Mouse (Mus musculus) ovary, adult 18-20 months (tissue): ENCODE measurements around the gene Mesd.
"Not testable (repeated sequence)": the region's sequence is repeated elsewhere in the genome, so short reads cannot be mapped to it uniquely, and the experiment has no call there.

Experiments used
- DNase-seq: peaks from one replicate; pipeline ENCODE4 v3.0.0; 2022; ENCODE audit warnings: low spot score, mixed read lengths

Gene Mesd

GRCm38 (mm10) chr7:83878676-83879448 lies 5.4 kb upstream of the Mesd start:
- no peak for DNase-seq

GRCm38 (mm10) chr7:83882150-83882632 lies 2.1 kb upstream of the Mesd start:
- no peak for DNase-seq

- DNase-seq = peak; percentile 57
Measured at GRCm38 (mm10) chr7:83882633-83883275, 1.5 kb upstream of the Mesd start.

DNA sequence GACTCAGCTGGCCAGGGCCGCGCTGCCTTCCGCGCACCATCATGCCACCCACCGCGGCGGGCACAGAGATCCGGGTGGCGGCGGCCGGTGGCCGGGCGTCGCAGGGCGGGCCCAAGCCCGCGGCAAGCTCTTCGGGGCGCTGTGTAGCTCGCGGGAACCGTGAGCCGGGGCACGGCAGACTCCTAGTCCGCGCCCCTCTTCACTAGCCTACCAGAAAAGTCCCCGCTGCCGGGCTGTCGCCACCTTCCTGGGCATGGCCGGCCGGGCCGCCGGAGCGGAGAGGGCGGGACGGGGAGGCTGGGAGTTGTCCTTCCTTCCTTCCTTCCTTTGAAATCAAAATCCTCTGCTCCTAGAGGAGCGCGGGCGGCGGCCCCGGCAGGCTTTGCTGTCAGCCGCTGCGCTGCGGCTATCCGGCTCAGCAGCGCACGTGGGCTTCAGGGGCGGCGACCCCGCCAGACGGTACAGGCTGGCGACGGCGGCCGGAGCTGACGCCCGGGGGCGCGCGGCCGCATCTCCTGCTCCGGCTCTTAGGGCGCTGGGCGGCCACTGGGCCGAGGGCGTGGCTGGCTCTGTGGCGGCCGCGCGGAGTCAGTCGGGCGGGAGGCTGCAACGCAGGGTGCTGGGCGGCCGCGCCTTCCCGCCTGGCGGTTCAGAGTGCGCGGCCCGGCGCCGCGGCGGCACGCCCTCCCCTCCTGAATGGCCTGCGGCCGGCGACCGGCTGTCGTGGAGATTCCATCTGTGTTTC lies 818 bp upstream of the Mesd start:
- peak; percentile 73 for DNase-seq

GRCm38 (mm10) chr7:83884921-83885532 lies 761 bp downstream of the Mesd start:
- no peak for DNase-seq

GRCm38 (mm10) chr7:83885835-83886234 lies 1.6 kb downstream of the Mesd start:
- no peak for DNase-seq

DNA sequence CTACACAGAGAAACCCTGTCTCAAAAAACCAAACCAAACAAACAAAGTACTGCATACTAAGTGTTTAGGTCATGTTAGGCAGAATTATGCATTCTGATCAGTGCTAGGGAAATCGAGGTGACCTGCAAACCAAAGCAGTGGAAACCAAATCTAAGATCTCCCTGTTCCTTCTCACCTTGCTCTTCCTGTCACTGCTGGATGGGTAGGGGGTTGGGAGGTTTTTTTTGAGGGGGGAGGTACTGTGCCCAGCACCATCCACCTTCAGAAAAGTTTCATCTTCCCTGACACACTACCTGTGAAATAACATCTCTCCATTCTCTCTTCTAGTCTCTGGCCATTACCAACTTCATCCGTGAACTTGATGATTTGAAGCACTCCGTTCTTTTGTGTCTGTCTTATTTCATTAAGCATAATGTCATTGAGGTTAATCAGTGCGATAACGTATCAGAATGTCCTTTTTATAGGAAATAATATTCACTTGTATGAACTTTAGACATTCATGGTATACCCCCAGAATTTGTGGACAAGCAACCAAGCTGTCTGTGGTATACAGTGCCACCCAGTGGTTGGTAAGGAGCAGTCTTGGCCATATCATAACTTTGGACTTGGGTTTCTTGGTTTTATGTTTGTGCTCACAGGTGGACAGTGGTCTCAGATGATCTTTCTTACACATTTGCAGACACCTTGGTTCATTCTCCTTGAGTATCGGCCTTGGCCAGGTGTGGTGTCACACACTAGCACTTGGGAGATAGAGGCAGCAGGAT lies 2.3 kb downstream of the Mesd start:
- DNase-seq = no peak

DNA sequence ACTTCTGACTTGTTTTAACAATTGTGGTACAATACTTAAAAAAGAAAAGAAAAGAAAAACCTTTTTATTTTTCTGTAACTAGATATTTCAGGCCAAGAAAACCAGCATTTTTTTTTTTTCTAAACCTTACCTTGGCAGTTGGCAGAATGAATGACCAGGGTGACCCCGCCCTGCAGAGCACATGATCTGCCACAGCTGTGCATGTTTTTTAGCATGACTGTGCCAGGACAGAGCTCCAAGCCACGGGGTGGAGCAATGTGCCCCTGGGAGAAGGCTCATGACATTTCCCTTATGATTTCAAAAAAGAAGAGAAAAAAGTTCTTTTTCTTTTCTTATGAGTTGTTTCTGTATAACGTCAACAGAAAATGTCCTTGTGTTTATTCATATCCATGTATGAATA lies 5.1 kb downstream of the Mesd start:
- peak; percentile 49 for DNase-seq

DNA sequence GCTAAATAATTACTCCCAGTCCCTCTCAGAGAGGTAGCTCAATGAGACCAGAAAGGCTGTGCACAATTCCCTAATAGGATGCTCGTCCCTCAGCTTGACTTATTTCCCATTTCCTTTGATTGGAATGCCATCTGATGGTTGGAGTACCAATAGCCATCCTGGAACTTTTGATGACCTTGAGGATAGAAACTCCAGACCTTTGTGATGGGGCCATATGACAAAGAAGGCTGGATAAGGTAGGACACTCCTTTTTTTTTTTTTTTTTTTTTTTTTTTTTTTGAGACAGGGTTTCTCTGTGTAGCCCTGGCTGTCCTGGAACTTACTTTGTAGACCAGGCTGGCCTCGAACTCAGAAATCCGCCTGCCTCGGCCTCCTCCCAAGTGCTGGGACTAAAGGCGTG lies 5.7 kb downstream of the Mesd start:
- not testable (repeated sequence) for DNase-seq

DNA sequence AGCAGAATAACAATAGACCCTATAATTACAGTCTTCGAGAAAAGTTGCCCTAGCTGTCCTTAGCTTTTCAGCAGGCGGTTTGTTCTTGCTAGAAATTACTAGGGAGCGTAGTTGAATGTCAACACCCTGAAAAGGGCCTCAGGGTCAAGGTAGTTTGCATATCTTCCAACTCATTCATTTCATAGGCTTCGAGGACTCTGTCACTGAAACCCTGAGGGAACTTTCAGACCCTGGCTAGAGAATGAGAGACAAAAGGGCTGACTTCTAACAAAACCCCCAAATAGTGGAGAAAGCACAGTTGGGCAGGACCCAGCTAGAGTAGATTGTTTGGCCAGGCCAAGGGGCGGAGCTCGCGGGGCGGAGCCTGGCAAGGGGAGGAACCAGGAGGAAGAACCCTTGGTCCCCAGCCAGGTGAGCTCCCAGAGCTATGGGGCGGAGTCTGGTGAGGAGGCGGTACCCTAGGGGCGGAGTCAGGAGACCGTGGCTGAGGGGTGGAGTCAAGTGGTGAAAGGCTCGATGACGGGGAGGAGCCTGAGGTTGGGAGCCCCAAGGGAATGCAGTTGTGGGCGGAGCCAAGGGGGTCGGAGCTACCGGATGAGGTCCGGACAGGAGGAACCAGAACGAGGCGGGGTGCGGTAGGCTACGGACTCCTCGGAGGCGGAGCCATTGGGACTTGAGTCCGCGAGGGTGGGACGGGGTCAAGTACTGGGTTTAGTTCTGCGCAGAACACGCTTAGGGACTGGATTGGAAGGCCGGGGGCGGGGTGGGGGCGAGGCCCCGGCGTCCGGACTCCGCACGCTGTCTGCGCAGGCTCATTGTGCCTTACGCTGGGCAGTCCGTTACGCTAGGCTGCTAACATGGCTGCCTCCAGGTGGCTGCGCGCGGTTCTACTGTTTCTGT lies 7.4 kb downstream of the Mesd start:
- peak; percentile 100 for DNase-seq

- DNase-seq = no peak
Measured at GRCm38 (mm10) chr7:83892333-83892669, 8.0 kb downstream of the Mesd start.

DNA sequence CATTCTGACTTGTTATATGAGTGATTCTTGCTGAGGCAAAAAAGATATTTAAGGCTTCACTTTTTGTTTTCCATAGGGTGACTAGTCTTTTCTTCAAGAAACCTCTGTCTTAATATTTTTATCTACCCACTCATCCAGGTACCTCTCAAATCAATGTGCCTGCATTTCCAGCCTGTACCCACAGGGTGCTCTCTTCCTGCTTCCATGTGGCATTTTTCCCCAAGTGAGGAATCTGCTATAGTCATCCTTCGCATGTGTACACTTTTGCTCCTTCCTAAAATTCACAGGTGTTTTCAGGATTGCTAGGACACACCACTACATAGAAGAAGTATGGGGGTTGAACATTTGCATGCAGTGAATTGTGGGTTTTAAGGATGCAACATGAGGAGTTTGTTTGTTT lies 10.1 kb downstream of the Mesd start:
- DNase-seq = no peak

DNA sequence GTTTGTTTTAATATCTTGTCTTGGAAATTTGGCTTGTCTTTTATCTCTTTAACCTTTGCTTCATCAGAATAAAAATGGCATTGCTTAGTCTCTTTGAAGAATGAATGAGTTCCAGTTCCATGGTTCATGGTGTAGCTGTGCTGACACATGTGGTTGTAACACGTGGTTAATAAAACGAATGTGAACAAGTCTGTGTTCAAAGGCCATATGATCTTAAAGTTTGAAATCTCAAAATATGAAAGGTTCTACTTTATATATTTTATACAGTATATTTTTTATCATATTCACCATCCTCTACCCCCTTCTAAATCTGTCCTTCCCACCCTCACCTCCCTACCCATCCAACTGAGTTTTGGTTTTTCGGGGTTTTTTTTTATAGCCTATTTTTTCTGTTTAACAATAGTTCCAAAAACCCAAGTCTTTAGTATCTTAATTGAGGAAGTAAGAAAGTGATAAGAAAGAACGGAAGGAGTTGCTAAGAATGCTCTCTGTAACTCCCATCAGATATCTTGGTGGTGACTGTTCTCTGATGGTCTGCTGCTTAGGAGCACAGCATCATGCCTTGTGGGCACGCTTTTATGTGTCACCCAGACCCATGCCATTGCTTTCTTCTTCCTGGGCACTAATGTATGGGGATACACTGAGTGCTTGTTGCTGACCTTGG lies 11.9 kb downstream of the Mesd start:
- no peak for DNase-seq

DNA sequence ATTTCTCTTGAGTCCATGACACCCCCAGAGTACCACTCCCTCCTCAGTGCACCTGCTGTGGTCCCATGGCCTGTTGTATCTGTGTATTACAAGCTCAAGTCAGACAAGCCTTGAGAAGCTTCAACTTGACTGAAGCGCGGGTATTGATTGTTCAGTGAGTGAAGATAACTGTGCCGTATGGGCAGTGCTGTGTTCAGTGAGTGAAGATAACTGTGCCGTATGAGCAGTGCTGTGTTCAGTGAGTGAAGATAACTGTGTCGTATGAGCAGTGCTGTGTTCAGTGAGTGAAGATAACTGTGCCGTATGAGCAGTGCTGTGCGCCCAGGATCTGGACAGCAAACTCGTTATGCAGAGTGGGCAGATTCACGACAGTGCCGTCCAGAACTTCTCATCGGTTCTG lies 14.0 kb downstream of the Mesd start:
- DNase-seq = no peak

DNA sequence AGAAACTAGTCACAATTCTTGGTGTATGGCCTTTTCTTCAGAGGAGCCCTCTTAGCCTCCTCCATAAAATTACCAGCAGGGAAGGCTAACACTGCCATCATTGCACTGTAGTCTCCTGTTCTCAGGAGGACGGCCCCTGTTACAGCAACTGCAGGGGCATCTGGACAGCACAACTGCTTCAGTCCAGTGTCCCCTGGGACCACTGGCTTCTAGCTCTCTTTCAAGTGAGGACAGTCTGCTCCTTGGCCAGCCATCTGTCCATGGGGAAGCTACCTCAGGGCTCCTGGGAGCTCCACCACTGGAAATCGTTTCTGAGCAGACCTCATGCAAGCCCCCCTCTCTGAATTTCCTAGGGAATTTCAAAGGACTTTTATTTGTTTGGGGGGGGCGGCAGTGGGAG lies 16.3 kb downstream of the Mesd start:
- no peak for DNase-seq

- no peak for DNase-seq
Measured at GRCm38 (mm10) chr7:83901425-83901824, 17.2 kb downstream of the Mesd start.

DNA sequence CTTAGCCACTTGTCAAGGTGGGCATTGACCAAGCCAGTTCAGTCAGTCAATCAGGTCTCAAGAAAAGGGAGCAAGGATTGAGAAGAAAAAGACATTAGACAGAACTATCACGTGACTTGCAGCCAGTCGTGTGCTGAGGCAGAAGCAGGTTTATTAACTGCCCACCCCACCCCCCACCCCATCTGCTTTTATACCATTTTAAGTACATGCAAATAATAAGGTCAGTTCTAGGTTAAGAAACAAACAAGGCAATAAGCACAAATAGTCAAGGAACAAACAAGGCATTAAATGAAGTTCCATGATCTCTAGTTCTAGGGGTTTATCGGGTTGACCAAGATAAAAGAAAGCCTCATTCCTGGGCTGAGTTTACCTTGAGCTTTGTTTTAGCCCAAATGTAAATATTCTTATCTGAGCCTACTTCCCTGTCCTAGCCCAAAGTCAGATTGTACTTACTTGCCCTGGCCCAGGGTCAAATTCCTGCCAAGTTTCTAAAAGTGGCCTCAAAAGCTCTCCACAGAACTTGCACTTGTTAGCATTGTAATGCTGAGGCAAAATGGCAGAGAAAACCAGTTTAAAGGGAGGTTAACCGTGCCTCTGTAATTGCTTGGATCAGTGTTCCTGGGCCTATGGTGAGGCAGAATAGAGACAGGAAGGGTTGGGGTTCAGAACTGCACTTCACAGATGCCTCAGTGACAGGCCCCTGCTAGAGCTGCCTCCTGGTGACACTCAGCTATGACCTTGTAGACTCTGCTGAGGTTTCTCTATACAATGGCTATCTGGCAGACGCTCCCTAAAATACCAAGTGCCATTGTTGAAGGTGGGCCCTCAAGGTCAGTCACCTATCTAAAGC lies 18.3 kb downstream of the Mesd start:
- DNase-seq = no peak

GRCm38 (mm10) chr7:83904831-83905230 lies 20.6 kb downstream of the Mesd start:
- no peak for DNase-seq

- no peak for DNase-seq
Measured at GRCm38 (mm10) chr7:83911909-83912308, 27.6 kb downstream of the Mesd start.
